Mouse (Mus musculus) neural tube, embryonic 14.5 days (tissue): ENCODE data around the gene Dok3. TPM values are rescaled to one million over a fixed set of nuclear protein-coding genes. Genes with fewer than 3 reads are reported as not detected.
A peak's percentile ranks its signal among the peaks of the same experiment; 100 is the strongest.

Experiments
- ATAC-seq: fragments of 200-750 bp; cut with Nextera tagmentation; 2 replicates; pipeline ENCODE4 v1.8.0; 2017; ENCODE audit warnings: low read depth, mild to moderate bottlenecking, moderate TSS enrichment, moderate library complexity
- H3K27ac ChIP-seq: fragments of 300-500 bp; sonication (generic); 2 replicates; pipeline ENCODE4 v1.5.1; 2014; ENCODE audit warnings: low read depth, mild to moderate bottlenecking, control low read depth, low read length, moderate library complexity, mixed read lengths
- H3K27me3 ChIP-seq: fragments of 300-500 bp; sonication (generic); 2 replicates; pipeline ENCODE4 v1.6.1; 2014; ENCODE audit warnings: low read length; ENCODE audit not compliant: control insufficient read depth, insufficient read depth
- H3K36me3 ChIP-seq: fragments of 300-500 bp; sonication (generic); 2 replicates; pipeline ENCODE4 v1.6.1; 2014; ENCODE audit warnings: low read length, mixed read lengths; ENCODE audit not compliant: control insufficient read depth, insufficient read depth
- H3K4me1 ChIP-seq: fragments of 300-500 bp; sonication (generic); 2 replicates; pipeline ENCODE4 v1.6.1; 2014; ENCODE audit warnings: low read length; ENCODE audit not compliant: control insufficient read depth, insufficient read depth
- H3K4me2 ChIP-seq: fragments of 300-500 bp; sonication (generic); 2 replicates; pipeline ENCODE4 v1.6.1; 2014; ENCODE audit warnings: mild to moderate bottlenecking, low read depth, low read length, control low read depth
- H3K4me3 ChIP-seq: fragments of 300-500 bp; sonication (generic); 2 replicates; pipeline ENCODE4 v1.5.1; 2014; ENCODE audit warnings: low read depth, low read length, control low read depth, mixed read lengths
- H3K9ac ChIP-seq: fragments of 300-500 bp; sonication (generic); replicated peaks from 2 replicates; pipeline ENCODE4 v1.6.1; 2014; ENCODE audit warnings: low read depth, mild to moderate bottlenecking, control low read depth, low read length, mixed read lengths
- H3K9me3 ChIP-seq: fragments of 300-500 bp; sonication (generic); 2 replicates; pipeline ENCODE4 v1.6.1; 2016; ENCODE audit warnings: low read length; ENCODE audit not compliant: control insufficient read depth
- WGBS: fragments of 180-500 bp; shearing (Covaris S2); extraction: QIAGEN DNeasy Blood & Tissue Kit; methylation state at CpG from one replicate; pipeline ENCODE4 v1.1.7; 2014; 5-methylcytosine and 5-hydroxymethylcytosine counted together
- polyA plus RNA-seq: library from polyadenylated mRNA; unstranded; fragments of >200 nt; fragmentation: Nextera tagmentation; extraction: Ambion mirVana; gene quantifications from 2 replicates; pipeline ENCODE4 v1.2.1, GENCODE M21; 2014

Gene Dok3
- polyA plus RNA-seq, 1 experiment from 2014 or later, result 4.2 TPM

DNA sequence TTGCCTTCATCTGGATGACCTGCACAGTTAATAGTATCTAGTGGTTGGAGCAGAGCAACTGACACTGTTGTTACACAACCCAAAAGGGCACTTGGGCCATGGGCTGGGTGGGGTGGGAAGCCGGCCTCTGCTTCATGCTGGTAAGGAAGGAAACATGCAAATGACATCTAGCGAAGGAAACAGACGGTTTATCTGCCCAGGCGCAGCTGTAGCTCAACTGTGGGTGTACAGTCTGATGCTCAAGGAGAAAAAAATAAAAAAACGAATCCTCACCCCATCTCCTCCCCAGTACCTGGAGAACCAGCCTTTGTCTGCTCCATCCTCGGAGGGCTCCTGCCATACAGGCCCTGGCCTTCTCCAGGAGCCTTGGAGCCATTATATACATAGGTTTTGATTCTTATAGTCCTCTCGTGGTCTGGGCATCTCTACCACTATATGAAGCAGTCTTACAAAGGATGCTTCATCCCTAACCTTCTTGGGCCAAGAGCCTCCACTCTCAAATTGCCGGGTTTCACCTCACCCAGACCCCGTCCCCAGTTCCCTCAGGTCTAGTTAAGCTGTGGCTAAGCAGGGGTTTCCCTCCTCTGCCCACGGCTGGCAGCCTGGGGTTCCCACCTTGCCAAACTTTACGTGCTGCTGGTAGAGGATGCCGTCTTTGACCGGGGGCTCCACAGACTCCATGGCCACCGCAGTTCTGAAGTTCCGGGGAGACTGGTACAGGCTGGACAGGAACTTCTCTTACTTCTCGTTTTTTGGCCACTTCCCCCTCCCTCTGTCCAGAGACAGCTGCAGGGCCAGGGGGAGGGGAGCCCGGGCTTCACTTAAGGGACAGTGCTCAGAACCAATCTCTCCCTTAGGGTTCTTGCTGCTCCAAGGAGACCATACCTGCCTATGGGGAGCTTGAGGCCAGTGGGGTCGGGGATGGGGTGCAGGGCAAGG lies 993 bp downstream of the Dok3 start:
- no peak for ATAC-seq
- H3K4me1 ChIP-seq, result no peaks in the 10 kb centered on the region
- no peak overlapping the region for H3K4me3 ChIP-seq
- H3K9me3 ChIP-seq, result no peaks in the 10 kb centered on the region
- H3K4me2 ChIP-seq, result no peak overlapping the region
- peaks cover 36% of the 10 kb centered on the region for H3K36me3 ChIP-seq
- H3K9ac ChIP-seq, result no peak overlapping the region
- H3K27ac ChIP-seq, result no peak overlapping the region
- 84% methylated on average over 18 of the region's 18 CpGs for WGBS
- H3K27me3 ChIP-seq, result no peaks in the 10 kb centered on the region

DNA sequence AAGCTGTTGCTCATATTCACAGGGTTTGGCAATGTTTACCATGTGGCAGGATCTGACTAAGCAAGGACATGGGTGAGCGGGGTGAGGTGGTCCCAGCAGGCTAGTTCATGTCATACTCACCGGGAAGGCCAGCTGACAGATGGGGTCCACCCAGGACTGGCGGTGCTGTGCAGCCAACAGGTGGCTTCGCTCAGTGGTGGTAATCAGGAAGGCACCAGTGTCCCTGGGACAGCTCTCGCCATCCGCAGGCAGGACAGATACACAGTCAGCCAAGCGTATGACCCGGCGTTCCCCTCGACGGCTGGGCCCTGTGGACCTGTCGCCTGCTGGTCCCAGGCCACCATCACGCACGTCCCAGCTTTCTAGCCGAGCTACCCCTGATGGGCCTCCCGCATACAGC lies 1.9 kb downstream of the Dok3 start:
- Histone ChIP-seq H3K9ac (no peak overlapping the region), H3K9me3 (no peaks in the 10 kb centered on the region), H3K4me2 (no peak overlapping the region), H3K4me3 (no peak overlapping the region), H3K27ac (no peak overlapping the region), H3K27me3 (no peaks in the 10 kb centered on the region), H3K36me3 (peaks cover 30% of the 10 kb centered on the region), H3K4me1 (no peaks in the 10 kb centered on the region)
- 0 out of 2 replicates have a peak, but pooled peaks have one; percentile 28 for ATAC-seq
- WGBS, result 82% methylated on average over 16 of the region's 16 CpGs

DNA sequence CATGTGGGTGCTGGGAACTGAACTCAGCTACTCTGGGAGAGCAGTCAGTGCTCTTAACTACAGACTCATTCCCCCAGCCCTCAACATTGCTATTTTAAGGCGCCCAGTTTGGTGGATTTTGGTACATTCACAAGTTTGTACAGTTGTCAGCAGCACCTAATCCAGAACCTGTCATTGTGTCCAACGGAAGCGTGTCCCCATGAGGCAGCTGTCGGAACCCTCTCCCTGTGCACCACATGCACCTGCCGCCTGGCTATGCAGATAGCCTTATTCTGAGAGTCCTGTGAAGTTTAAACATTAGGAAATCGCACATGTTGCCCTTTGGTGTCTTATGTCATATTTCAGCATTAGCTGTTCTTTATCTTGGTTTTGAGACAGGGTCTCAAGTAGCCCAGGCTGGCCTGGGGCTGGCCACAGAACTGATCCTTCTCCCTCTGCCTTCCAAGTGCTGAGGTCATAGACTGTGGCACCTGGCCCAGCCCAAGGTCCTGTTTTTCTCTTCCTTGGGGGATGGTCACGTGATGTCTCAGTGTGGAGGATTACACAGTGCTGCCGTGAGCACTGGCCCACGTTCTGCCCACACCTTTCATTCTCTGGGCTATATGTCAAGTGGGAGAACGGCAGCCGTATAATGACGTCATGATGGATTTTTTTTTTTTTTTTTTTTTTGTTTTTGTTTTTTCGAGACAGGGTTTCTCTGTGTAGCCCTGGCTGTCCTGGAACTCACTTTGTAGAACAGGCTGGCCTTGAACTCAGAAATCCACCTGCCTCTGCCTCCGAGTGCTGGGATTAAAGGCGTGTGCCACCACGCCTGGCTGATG lies 3.2 kb downstream of the Dok3 start:
- Histone ChIP-seq H3K4me3 (no peak overlapping the region), H3K36me3 (peaks cover 18% of the 10 kb centered on the region), H3K9ac (no peak overlapping the region), H3K27ac (no peak overlapping the region), H3K4me1 (no peaks in the 10 kb centered on the region), H3K27me3 (no peaks in the 10 kb centered on the region), H3K4me2 (no peak overlapping the region), H3K9me3 (no peaks in the 10 kb centered on the region)
- ATAC-seq, result no peak
- WGBS, result 81% methylated on average over 16 of the region's 16 CpGs

DNA sequence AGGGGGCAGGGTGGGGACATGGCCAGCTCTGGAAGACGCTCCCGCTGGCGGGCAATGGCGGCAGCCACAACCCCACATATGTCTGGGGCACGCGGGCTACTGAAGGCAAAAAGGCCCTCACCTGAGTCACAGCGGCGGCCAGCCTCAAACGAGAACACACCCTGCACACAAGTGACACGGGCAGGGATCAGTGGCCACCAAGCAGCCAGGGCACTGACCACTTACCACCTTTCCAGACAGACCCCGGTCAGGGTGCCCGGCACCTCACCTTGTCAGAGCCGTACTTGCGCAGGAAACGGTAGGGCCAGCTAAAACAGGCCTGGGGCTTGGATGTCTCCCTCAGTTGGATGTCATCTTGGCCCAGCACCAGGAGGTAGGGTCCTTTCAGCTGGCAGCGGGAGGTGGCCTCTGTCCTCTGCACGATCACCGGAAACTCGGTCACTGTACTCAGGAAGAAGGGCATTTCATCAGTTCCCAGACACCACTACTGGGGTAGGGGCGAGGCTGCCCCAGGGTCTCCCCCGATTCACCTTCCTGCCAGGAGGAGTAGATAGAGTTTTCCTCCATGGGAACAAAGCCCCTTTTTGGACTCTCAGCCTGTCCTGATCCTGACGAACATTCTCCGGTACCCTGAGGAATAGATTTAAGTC lies 5.0 kb downstream of the Dok3 start:
- Histone ChIP-seq H3K27ac (no peak overlapping the region), H3K9me3 (no peaks in the 10 kb centered on the region), H3K36me3 (peaks cover 3% of the 10 kb centered on the region; the same call in 1 of the 2 replicates), H3K4me3 (no peak overlapping the region), H3K27me3 (no peaks in the 10 kb centered on the region), H3K4me2 (no peak overlapping the region), H3K9ac (no peak overlapping the region), H3K4me1 (no peaks in the 10 kb centered on the region)
- 90% methylated on average over 23 of the region's 23 CpGs for WGBS
- ATAC-seq, result no peak

DNA sequence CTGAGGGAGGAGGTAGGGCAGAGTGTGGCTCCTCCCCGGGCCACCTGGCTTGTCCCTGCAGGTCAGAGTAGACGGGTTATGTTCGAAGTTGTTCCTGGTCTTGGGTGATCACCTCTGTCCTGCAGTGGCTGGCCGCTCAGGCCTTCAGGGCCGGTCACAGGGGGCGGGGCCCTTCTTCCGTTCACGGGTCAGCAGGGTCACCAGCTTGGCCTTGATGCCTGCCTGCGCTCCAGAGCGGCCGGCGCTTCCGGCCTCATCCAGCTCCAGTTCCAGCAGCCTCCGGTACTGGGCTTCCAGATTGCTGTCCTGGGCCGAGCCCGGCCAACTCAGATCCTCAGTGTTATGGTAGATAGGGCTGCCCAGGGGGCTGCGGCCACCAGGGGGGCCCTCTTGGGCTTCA lies 5.8 kb downstream of the Dok3 start:
- H3K9me3 ChIP-seq, result no peaks in the 10 kb centered on the region
- H3K9ac ChIP-seq, result no peak overlapping the region
- whole genome bisulfite sequencing, result 71% methylated on average over 17 of the region's 17 CpGs
- no peak overlapping the region for H3K4me2 ChIP-seq
- ATAC-seq, result 0 out of 2 replicates have a peak, but pooled peaks have one; percentile 14
- no peaks in the 10 kb centered on the region for H3K4me1 ChIP-seq
- H3K27me3 ChIP-seq, result no peaks in the 10 kb centered on the region
- H3K36me3 ChIP-seq, result no peaks in the 10 kb centered on the region
- no peak overlapping the region for H3K4me3 ChIP-seq
- H3K27ac ChIP-seq, result no peak overlapping the region

DNA sequence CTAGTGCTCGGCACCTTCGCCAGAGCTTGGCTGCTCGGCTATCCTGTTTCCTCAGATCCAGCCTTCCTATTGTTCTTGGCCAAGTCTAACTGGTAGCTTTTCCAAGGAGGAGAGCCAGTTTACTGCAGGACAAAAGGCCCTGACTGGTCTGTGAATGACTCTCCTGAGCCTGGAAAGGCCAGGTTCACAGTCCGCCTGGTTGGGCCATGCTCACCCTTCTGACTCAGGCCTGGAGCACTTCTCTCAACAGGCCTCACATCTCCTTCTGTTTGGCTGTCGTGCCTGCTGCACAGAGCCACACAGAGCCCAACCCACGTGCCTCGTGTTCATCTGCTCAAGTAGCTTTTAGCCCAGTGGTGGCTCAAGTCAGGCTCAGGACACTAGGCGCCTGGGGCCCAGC lies 6.4 kb downstream of the Dok3 start:
- H3K27ac ChIP-seq, result no peak overlapping the region
- no peaks in the 10 kb centered on the region for H3K27me3 ChIP-seq
- H3K4me1 ChIP-seq, result no peaks in the 10 kb centered on the region
- H3K4me3 ChIP-seq, result no peak overlapping the region
- 58% methylated on average over 8 of the region's 8 CpGs for WGBS
- ATAC-seq, result no peak
- no peaks in the 10 kb centered on the region for H3K9me3 ChIP-seq
- H3K4me2 ChIP-seq, result no peak overlapping the region
- no peak overlapping the region for H3K9ac ChIP-seq
- no peaks in the 10 kb centered on the region for H3K36me3 ChIP-seq

DNA sequence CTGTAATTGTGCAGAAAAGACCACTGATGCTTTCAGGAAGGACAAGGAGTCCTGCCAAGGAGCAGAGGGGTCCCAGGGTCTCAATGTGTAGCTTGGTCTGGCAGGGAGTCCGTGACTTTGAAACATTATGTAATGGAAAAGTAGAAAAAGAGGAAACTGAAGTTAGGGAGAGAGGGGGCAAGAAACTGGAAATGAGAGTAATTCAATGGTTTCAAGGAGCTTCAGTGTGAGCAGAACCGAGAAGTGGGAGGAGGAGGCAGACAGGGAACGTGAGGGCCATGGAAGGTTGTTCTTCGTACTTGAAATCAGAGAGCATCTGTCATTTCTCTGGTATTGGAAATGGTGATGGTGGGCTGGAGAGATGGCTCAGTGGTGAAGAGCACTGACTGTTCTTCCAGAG lies 9.5 kb downstream of the Dok3 start:
- Histone ChIP-seq H3K4me1 (no peaks in the 10 kb centered on the region), H3K9me3 (no peaks in the 10 kb centered on the region), H3K27me3 (no peaks in the 10 kb centered on the region), H3K4me3 (no peak overlapping the region), H3K9ac (no peak overlapping the region), H3K27ac (no peak overlapping the region), H3K36me3 (no peaks in the 10 kb centered on the region), H3K4me2 (no peak overlapping the region)
- ATAC-seq, result no peak
- WGBS, result 87% methylated on average over 4 of the region's 4 CpGs

DNA sequence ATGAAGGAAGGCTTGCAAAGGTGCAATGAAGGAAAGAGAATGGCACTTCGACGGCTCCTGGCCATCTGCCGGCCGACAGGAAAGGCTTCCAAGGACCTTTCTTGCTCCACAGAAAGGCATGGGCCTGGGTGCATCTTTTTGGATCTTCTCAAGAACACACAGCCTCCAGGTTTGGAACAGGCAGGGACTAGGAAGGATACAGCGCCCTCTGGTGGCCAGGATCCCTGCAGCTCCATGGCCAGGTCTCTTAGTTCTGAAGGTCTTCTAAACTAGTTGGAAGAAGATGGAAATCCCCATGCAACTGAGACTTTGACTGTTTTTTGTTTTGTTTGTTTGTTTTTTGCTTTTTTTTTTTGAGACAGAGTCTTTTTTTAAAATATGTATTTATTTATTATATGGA lies 12.1 kb downstream of the Dok3 start:
- no peak overlapping the region for H3K4me3 ChIP-seq
- no peak overlapping the region for H3K9ac ChIP-seq
- H3K9me3 ChIP-seq, result no peaks in the 10 kb centered on the region
- no peaks in the 10 kb centered on the region for H3K36me3 ChIP-seq
- H3K4me1 ChIP-seq, result peaks cover 6% of the 10 kb centered on the region
- H3K4me2 ChIP-seq, result no peak overlapping the region
- WGBS, result 6% methylated on average over 5 of the region's 5 CpGs
- no peaks in the 10 kb centered on the region for H3K27me3 ChIP-seq
- ATAC-seq, result no peak
- no peak overlapping the region for H3K27ac ChIP-seq
